Mouse (Mus musculus) large intestine, adult 2 months (tissue): ENCODE measurements around the gene Ak3. TPM values are rescaled to one million over a fixed set of nuclear protein-coding genes. Genes with fewer than 3 reads are reported as not detected.
"Not testable (repeated sequence)": the region's sequence is repeated elsewhere in the genome, so short reads cannot be mapped to it uniquely, and the experiment has no call there.

Experiments used
- DNase-seq: peaks from one replicate; pipeline ENCODE4 v3.0.0-alpha.2; 2012; ENCODE audit warnings: low read depth, low spot score
- WGBS: fragments of 180-500 bp; shearing (Covaris S2); methylation state at CpG from one replicate; pipeline ENCODE4 v1.1.7; 2018; 5-methylcytosine and 5-hydroxymethylcytosine counted together
- polyA plus RNA-seq: library from polyadenylated mRNA; depleted of rRNA; stranded (reverse); fragments of >200 nt; gene quantifications from 2 replicates; pipeline ENCODE4 v1.2.3, GENCODE M21; 2012; rRNA removed

Ak3 gene
- polyA plus RNA-seq, 1 experiment: 65.6 TPM

- 71% methylated on average over 3 of the region's 3 CpGs for WGBS
- DNase-seq: no peak
These were observed 39.6 kb downstream of the Ak3 start for GRCm38 (mm10) chr19:29008069-29008706.

DNA sequence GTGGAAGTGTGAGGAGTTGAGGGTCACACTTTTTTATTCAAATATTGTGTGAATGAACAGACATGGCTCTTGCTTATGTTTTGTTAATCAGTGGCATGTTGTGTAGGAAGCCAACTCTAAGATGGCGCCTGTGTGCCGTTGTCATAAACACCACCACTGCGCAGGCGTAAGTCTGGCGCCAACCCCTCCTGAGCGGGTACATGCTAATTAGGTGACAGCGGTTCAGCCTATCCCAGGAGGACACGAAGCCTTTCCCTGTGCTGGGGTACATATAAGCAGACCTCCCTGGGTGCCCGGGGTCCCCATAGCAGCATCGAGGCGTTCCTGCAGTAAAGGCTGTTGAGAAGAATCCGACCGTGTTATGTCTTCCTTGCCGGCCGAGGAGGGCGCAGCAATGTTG, 47.4 kb downstream of the Ak3 start:
- DNase-seq: not testable (repeated sequence)
- WGBS: 98% methylated on average over 16 of the region's 16 CpGs

DNA sequence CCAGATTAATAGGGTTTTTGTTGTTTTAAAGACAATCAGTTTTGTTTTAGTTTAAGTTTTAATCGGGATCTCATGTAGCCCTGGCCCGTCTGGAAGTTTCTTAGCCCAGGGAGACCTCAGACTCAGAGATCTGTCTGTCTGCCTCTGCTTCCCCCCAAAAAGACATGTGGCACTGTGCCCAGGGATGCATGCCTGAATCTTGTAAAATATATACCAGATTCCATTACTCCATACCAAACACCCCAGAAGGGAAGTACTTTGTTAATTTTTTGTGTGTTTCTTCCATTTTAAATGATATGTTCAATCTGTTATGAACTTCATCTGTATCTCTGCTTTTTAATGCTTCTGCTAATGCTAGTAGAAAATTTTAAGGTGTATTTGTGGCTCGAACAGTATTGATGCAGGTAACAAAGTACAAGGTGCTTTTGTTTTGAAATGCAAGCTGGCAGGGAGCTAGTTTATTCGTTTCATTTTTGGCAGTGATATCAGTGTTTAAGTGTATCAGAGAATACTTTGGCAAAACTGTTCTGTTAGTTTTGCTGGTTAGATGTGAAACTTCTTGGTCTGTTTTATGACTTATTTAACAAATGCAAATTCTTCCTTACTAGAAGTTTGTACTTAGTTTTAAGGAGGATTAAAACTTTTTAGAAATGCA, 49.7 kb downstream of the Ak3 start:
- WGBS: 65% methylated on average over 4 of the region's 4 CpGs
- no peak for DNase-seq

DNA sequence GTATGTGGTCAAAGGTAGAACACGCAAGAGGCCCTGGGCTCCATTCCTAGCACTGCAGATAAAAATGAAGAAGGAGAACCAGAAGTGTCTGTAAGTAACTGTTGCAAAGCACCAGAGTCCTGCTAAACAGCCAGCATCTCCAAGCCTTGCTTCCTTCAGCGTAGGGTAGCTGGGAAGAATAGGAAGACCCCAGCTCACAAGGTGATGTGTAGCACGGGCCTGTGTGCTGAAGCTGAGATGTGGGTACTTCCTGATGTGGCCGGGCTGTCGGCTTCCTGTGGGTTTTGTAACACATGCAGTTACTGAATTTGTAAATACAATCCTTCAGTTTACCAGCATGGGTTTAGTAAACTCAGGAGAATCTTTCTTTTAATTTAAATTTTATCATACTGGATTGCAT, 52.4 kb downstream of the Ak3 start:
- no peak for DNase-seq
- WGBS: 83% methylated on average over 5 of the region's 5 CpGs

- no peak for DNase-seq
- 68% methylated on average over 7 of the region's 7 CpGs for WGBS
These were observed 52.9 kb downstream of the Ak3 start for GRCm38 (mm10) chr19:28994870-28995269.

DNA sequence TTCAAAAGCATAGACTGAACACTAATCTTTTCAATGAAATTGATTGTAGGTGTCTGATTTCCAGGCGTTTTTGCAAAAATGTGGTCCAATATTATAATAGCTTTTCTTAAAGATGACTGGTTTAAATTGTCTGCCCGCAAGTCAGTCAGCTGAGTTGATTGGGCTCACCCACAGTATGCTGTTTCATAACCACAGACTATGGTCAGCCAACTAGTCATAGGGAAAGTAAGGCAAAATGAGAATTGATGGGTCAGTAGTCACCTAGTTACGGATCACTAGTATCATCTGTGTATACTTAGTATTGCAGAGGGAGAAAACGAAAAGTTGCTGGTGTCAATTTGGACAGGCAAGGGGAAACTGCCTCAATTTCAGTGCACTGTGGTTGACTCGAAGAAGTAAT, 56.4 kb downstream of the Ak3 start:
- DNase-seq: no peak

GRCm38 (mm10) chr19:28990590-28991221, 57.1 kb downstream of the Ak3 start:
- DNase-seq: peak; percentile 19
- WGBS: under 1% methylated on average over 41 of the region's 41 CpGs

More for the DNA sequence above, 56.4 kb downstream of the Ak3 start:
- WGBS: 57% methylated on average over 5 of the region's 5 CpGs

GRCm38 (mm10) chr19:28990194-28990589, 57.6 kb downstream of the Ak3 start, which contains the start of gene Cdc37l1:
Gene Cdc37l1, plus strand, starts transcription at chr19:28990352.
- peak; percentile 91 for DNase-seq
- WGBS: under 1% methylated on average over 37 of the region's 37 CpGs

GRCm38 (mm10) chr19:28989515-28989914, 58.2 kb downstream of the Ak3 start:
- 66% methylated on average over 8 of the region's 8 CpGs for WGBS
- no peak for DNase-seq

- DNase-seq: no peak
- 51% methylated on average over 7 of the region's 7 CpGs for WGBS
These were observed 65.1 kb downstream of the Ak3 start for GRCm38 (mm10) chr19:28982617-28983016.

GRCm38 (mm10) chr19:28974862-28975611, 72.7 kb downstream of the Ak3 start:
- 19% methylated on average over 35 of the region's 35 CpGs for WGBS
- peak; percentile 35 for DNase-seq

Other genes with a start within 250 kb of the Ak3 start
- gene Slc1a1, start 212.9 kb downstream of the Ak3 start, polyA plus RNA-seq: 41.5 and 42.0 TPM in 2 replicates
- gene Plpp6, start 84.0 kb downstream of the Ak3 start, polyA plus RNA-seq: 13.8 and 17.9 TPM in 2 replicates
- 0.27 and 0.84 TPM in 2 replicates for gene 4430402I18Rik, start 80.2 kb downstream of the Ak3 start, polyA plus RNA-seq
- 5.3 and 7.6 TPM in 2 replicates for gene Cdc37l1, start 57.6 kb downstream of the Ak3 start, polyA plus RNA-seq
- gene Rcl1, start 53.4 kb upstream of the Ak3 start, polyA plus RNA-seq: 16.4 and 17.5 TPM in 2 replicates
- gene Jak2, start 203.9 kb upstream of the Ak3 start, polyA plus RNA-seq: 8.5 and 16.9 TPM in 2 replicates